Mouse (Mus musculus): Measurements from ENCODE around the gene Rpl7a. TPM values are rescaled to one million over a fixed set of nuclear protein-coding genes. Genes with fewer than 3 reads are reported as not detected.

Gene Rpl7a
- polyA plus RNA-seq (2012; ENCODE audit: low replicate concordance), result 1,075 and 2,403 TPM in 2 replicates

GRCm38 (mm10) chr2:26910124-26910993 is at the start of gene Rpl7a, which contains the start of gene Med22:
Rpl7a (plus strand) TSS chr2:26910764.
Med22 (minus strand) TSS chr2:26910677.

GRCm38 (mm10) chr2:26864879-26865278 is 45.7 kb upstream of the Rpl7a start, which contains the start of gene Abo:
Abo (minus strand) TSS chr2:26864979.

GRCm38 (mm10) chr2:26902467-26903220 is 7.9 kb upstream of the Rpl7a start, which contains the start of gene Surf6:
Surf6 (minus strand) TSS chr2:26902879.

GRCm38 (mm10) chr2:26915927-26916728 is 5.6 kb downstream of the Rpl7a start, which contains the start of the genes Surf2 and Surf1:
Surf2 (plus strand) TSS chr2:26916367.
Surf1 (minus strand) TSS chr2:26916530.

GRCm38 (mm10) chr2:26933304-26934055 is 22.9 kb downstream of the Rpl7a start, which contains the start of the genes Surf4 and Stkld1:
Surf4 (minus strand) TSS chr2:26933928.
Stkld1 (plus strand) TSS chr2:26934047.

Other genes with a start within 250 kb of the Rpl7a start
- not detected in 2 replicates for gene Lcn4, start 239.5 kb upstream of the Rpl7a start, polyA plus RNA-seq (2012; ENCODE audit: low replicate concordance)
- gene Abo, start 45.8 kb upstream of the Rpl7a start, polyA plus RNA-seq (2012; ENCODE audit: low replicate concordance), result not detected in 2 replicates
- 12.6 and 15.1 TPM in 2 replicates for gene Surf6, start 7.9 kb upstream of the Rpl7a start, polyA plus RNA-seq (2012; ENCODE audit: low replicate concordance)
- 82.9 and 99.1 TPM in 2 replicates for gene Med22, start 87 bp upstream of the Rpl7a start, polyA plus RNA-seq (2012; ENCODE audit: low replicate concordance)
- 5.3 and 19.5 TPM in 2 replicates for gene Surf2, start 5.6 kb downstream of the Rpl7a start, polyA plus RNA-seq (2012; ENCODE audit: low replicate concordance)
- gene Surf1, start 5.8 kb downstream of the Rpl7a start, polyA plus RNA-seq (2012; ENCODE audit: low replicate concordance), result 2.9 and 16.6 TPM in 2 replicates
- 60.9 and 87.7 TPM in 2 replicates for gene Surf4, start 23.2 kb downstream of the Rpl7a start, polyA plus RNA-seq (2012; ENCODE audit: low replicate concordance)
- gene Stkld1, start 23.3 kb downstream of the Rpl7a start, polyA plus RNA-seq (2012; ENCODE audit: low replicate concordance), result not detected in 2 replicates
- 72.7 and 93.2 TPM in 2 replicates for gene Rexo4, start 53.6 kb downstream of the Rpl7a start, polyA plus RNA-seq (2012; ENCODE audit: low replicate concordance)
- not detected in 2 replicates for gene Adamts13, start 62.7 kb downstream of the Rpl7a start, polyA plus RNA-seq (2012; ENCODE audit: low replicate concordance)
- gene Cacfd1, start 99.2 kb downstream of the Rpl7a start, polyA plus RNA-seq (2012; ENCODE audit: low replicate concordance), result 18.5 and 21.5 TPM in 2 replicates
- gene Slc2a6, start 117.2 kb downstream of the Rpl7a start, polyA plus RNA-seq (2012; ENCODE audit: low replicate concordance), result 2.5 and 4.7 TPM in 2 replicates
- 0.13 TPM in 1 of 2 replicates, not detected in the other for gene Mymk, start 161.4 kb downstream of the Rpl7a start, polyA plus RNA-seq (2012; ENCODE audit: low replicate concordance)
- gene Adamtsl2, start 168.6 kb downstream of the Rpl7a start, polyA plus RNA-seq (2012; ENCODE audit: low replicate concordance), result 0.85 TPM in 1 of 2 replicates, not detected in the other
- not detected in 2 replicates for gene Fam163b, start 231.7 kb downstream of the Rpl7a start, polyA plus RNA-seq (2012; ENCODE audit: low replicate concordance)

Measured in leukemia stem cell, adult 10-12 weeks (primary cell).